Mouse (Mus musculus) 416B (cell line): ENCODE results near the gene Crnkl1.

Experiments used
- DNase-seq: peaks from one replicate; pipeline ENCODE4 v3.0.0; 2011; ENCODE audit warnings: low read depth

Crnkl1 gene

GRCm38 (mm10) chr2:145874879-145875482, 59.8 kb downstream of the Crnkl1 start:
- DNase-seq = no peak

GRCm38 (mm10) chr2:145873953-145874352, 60.9 kb downstream of the Crnkl1 start:
- no peak for DNase-seq

GRCm38 (mm10) chr2:145872099-145872498, 62.7 kb downstream of the Crnkl1 start:
- no peak for DNase-seq

- no peak for DNase-seq
Measured at GRCm38 (mm10) chr2:145871308-145871707, 63.5 kb downstream of the Crnkl1 start.
